Mouse (Mus musculus): Measurements from ENCODE around the gene Prrg3. TPM values are rescaled to one million over a fixed set of nuclear protein-coding genes. Genes with fewer than 3 reads are reported as not detected.
"Not testable (repeated sequence)": the region's sequence is repeated elsewhere in the genome, so short reads cannot be mapped to it uniquely, and the experiment has no call there.

Prrg3 gene
- polyA plus RNA-seq (2016; fragmentation: Nextera tagmentation; extraction: Ambion mirVana): 7.1 and 7.6 TPM in 2 replicates

DNA sequence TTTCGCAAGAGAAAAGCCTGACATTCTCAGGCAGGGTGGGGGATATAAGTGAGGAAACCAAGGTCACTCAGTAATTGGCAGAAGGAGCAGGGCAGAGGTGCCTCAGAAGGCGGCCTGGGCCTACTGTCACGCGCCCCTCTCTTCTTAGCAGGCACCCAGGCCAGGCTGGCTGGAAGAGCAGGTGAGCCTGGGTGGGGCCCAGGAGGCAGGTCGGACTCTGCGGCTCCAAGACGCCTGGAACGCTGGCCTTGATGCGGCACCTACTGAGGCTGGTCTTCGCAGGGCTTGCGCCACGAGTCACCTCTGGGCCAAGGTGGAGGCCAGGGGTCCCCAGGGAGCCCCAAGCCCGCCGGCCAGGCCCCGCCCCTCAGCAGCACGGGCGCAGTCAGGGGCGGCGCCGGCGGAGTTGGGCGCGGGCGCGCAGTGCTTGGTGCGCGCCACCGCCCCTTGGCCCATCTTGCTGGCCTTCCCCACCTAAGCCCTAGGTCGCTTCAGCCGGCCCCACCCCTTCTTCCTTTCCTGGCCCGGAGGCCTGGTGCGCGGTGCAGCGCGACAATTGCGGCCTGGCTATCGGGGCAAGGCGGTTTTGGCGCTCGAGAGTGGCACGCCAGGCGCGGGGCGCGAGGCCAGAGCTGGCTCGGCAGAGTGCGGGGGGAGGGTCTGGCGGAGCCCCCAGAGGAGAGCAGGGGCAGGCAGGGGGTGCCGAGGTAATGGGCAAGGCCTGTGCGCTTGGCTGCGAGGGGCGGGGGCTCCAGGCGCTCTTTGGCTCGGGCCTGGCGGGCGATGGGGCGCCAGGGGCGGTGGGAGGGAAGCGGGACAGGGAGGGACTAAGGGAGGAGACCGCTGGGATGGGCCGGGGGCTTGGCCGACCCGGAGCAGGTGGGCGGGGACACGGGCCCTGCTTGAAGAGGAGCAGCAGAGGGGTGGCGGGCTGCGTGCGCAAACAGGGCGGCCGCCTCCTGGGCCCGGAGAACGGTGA lies at the start of gene Prrg3:
Prrg3 (plus strand) TSS at position 552 of the 979 bp plus-strand sequence.
- Histone ChIP-seq H3K36me3 (replicated peaks) (no peaks in the 10 kb centered on the region; the same call in 1 of the 2 replicates), H3K9me3 (no peaks in the 10 kb centered on the region), H3K4me1 (peaks cover 9% of the 10 kb centered on the region), H3K27me3 (ENCODE audit: poor library complexity, severe bottlenecking) (peaks cover 46% of the 10 kb centered on the region), H3K4me3 (peak within 1 kb of the TSS; percentile 64), H3K27ac (peak within 1 kb of the TSS; percentile 88)
- DNase-seq (ENCODE audit: extremely low spot score, low spot score): peak; percentile 64
- WGBS: 25% methylated on average over 65 of the region's 72 CpGs

DNA sequence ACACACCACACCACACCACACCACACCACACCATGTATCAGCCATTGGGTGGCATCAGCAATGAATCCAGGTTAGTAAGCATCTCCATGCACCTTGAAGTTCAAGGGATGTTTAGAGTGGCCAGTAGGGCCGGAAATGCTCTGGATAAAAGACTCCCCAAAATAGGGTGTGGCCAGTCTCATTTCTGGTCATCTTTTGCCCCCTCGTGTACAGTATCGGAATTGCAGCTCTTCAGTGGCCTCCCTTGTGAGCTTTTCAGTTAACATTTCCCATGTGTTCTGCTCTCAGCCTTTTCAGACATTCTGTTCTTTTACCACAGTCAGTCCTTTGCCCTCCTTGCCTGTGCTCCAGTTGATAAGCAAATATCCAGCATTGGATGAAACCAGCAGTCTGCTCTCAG lies 15.8 kb upstream of the Prrg3 start:
- DNase-seq (ENCODE audit: extremely low spot score, low spot score): peak; percentile 24
- Histone ChIP-seq H3K27ac (no peak overlapping the region), H3K27me3 (ENCODE audit: poor library complexity, severe bottlenecking) (peaks cover 22% of the 10 kb centered on the region), H3K4me3 (no peak overlapping the region), H3K4me1 (no peaks in the 10 kb centered on the region), H3K36me3 (replicated peaks) (no peaks in the 10 kb centered on the region), H3K9me3 (no peaks in the 10 kb centered on the region)
- WGBS: 15% methylated on average over 3 of the region's 3 CpGs

DNA sequence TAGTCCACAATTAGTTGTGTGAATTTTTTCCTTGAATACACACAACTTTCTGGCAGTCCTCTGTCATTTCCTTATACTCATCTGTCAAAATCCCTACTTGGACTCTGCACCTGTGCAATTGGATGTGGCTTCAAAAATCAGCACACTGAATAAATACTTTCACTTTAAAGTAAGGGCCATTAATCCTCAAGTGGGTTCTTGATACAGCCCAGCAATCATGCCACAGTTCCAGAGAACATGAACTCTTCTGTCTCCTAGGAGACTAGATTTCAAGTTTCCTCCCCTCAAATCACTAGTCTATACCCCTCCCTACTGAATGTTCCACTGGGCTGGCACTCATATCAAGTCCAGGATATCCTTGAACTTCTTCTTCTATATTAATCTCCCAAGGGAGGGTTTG lies 4.1 kb upstream of the Prrg3 start:
- Histone ChIP-seq H3K4me1 (peaks cover 5% of the 10 kb centered on the region), H3K36me3 (replicated peaks) (no peaks in the 10 kb centered on the region), H3K27ac (no peak overlapping the region), H3K27me3 (ENCODE audit: poor library complexity, severe bottlenecking) (peaks cover 42% of the 10 kb centered on the region), H3K9me3 (no peaks in the 10 kb centered on the region), H3K4me3 (no peak overlapping the region)
- DNase-seq (ENCODE audit: extremely low spot score, low spot score): no peak

DNA sequence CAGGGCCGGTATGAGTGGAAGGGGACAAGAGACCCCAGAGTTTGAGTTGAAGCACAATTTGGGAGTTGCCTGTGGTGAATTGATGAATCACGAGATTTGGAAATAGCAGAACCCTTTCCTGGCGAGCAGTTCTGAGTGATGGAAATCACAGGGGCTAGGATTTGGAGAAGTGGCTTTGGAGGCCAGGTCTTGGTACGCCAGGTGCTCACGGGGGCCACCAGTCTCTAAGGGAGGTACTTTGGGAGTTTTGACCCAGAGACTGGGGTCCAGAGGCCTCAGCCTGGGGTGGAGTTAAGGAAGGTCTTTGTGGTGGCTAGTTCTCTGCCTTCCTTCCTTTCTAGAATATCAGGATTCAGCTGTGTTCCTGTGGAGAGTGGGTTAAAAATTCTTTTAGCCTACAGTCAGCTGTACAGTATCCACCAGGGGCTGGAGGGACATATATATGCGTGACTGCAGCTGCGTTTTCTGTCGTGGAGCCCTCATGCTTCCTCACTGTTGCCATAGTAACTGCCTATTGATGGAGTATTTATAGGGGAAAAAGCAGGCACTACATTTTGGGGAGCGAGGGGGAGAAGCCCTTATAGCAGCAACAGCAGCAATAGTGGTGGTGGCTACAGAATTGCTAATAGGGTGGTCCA lies 970 bp downstream of the Prrg3 start:
- peak overlapping the region; percentile 88 for H3K27ac ChIP-seq
- no peaks in the 10 kb centered on the region; the same call in 1 of the 2 replicates for H3K36me3 ChIP-seq (replicated peaks)
- 35% methylated on average over 9 of the region's 9 CpGs for WGBS
- no peak for DNase-seq (ENCODE audit: extremely low spot score, low spot score)
- H3K4me1 ChIP-seq: peaks cover 9% of the 10 kb centered on the region
- no peaks in the 10 kb centered on the region for H3K9me3 ChIP-seq
- H3K4me3 ChIP-seq: peak overlapping the region; percentile 64
- H3K27me3 ChIP-seq (ENCODE audit: poor library complexity, severe bottlenecking): peaks cover 46% of the 10 kb centered on the region

DNA sequence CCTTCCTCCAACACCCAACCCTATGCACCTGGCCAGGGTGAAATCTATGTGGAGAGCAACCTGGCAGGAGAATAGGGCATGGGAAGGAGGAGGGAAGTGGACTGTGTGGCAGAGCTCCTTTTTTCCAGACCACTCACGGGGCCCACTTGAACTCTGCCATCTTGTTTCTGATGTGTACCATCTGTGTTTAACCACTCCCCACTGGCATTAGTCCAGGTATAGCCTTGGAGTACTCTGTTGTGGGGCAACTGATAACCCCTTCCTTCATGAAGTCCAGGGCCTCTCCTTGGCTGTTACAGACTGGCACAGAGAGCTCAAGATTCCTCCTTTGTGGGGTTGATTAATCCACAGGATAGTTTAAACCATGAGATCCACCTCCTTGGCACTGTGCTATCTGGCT lies 5.8 kb downstream of the Prrg3 start:
- Histone ChIP-seq H3K4me1 (peaks cover 6% of the 10 kb centered on the region), H3K27ac (no peak overlapping the region), H3K9me3 (no peaks in the 10 kb centered on the region), H3K4me3 (no peak overlapping the region), H3K36me3 (replicated peaks) (no peaks in the 10 kb centered on the region; the same call in 1 of the 2 replicates), H3K27me3 (ENCODE audit: poor library complexity, severe bottlenecking) (peaks cover 23% of the 10 kb centered on the region)
- DNase-seq (ENCODE audit: extremely low spot score, low spot score): no peak
- WGBS: 89% methylated on average over 1 of the region's 1 CpGs

DNA sequence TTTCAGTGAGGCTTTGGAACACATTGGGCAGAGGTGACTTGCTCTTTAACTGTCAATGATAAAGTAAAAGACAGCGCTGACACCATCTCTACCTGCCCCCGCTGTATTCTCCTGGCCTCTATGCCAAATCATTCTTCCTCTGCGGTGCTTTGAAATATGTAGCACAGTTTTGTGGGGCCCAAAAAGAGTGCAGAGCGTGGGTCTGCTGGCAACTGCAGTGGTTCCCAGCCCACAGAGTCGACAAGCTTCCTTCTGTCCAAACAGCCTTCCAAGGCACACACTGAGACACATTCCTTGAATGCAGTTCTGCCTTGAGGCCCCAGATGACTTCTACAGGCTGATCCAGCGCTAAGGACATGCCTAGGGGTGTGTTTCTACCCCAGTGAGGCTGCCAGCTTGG lies 6.4 kb downstream of the Prrg3 start:
- peaks cover 17% of the 10 kb centered on the region for H3K27me3 ChIP-seq (ENCODE audit: poor library complexity, severe bottlenecking)
- no peak overlapping the region for H3K4me3 ChIP-seq
- peaks cover under 1% of the 10 kb centered on the region for H3K4me1 ChIP-seq
- no peaks in the 10 kb centered on the region; the same call in 1 of the 2 replicates for H3K36me3 ChIP-seq (replicated peaks)
- DNase-seq (ENCODE audit: extremely low spot score, low spot score): no peak
- H3K27ac ChIP-seq: no peak overlapping the region
- WGBS: 78% methylated on average over 6 of the region's 6 CpGs
- no peaks in the 10 kb centered on the region for H3K9me3 ChIP-seq

DNA sequence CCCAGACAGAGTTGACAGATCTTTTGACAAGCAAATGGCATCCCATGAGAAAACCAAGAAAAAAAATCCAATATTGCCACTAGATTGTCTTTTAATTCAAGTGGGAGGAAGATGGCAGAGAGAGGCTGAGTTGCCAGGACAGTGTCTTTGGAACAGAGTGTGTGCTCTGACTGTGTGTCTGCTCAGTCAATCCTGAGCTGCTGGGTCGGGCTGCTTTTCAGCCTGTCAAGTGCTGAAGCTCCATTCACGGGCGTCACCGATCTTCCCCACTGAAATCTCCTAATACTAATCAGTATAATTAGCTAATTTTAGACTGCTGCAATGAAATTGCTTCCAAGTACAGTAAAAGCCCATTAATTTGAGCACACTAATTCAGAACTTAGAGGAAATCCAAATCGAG lies 8.9 kb downstream of the Prrg3 start:
- DNase-seq (ENCODE audit: extremely low spot score, low spot score): no peak
- WGBS: 80% methylated on average over 5 of the region's 5 CpGs
- Histone ChIP-seq H3K27me3 (ENCODE audit: poor library complexity, severe bottlenecking) (peaks cover 17% of the 10 kb centered on the region), H3K4me3 (no peak overlapping the region), H3K4me1 (no peaks in the 10 kb centered on the region), H3K27ac (no peak overlapping the region), H3K9me3 (no peaks in the 10 kb centered on the region), H3K36me3 (replicated peaks) (no peaks in the 10 kb centered on the region; the same call in 1 of the 2 replicates)

DNA sequence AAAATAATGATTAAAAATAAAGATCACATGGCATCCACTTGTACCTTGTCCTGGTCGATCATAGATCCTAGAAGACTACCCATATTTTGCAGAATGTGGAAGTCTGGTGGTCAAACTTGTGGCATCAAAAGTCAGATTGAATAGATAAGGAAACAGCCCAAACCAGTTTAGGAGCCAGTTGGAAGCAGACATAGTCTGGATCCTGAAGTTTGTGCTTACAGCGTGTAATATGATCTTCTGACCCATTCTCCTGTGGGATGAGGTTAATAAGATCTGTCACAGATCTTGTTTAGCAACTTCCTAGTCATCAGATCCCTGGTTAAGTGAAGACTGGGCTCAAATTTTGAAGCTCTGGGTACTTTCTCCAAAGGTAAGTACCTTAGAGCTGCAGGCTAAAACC lies 10.3 kb downstream of the Prrg3 start, which contains the start of gene Fate1:
Fate1 (plus strand) TSS at position 301 of the 400 bp plus-strand sequence.
- Histone ChIP-seq H3K27me3 (ENCODE audit: poor library complexity, severe bottlenecking) (peaks cover 17% of the 10 kb centered on the region), H3K9me3 (no peaks in the 10 kb centered on the region), H3K4me3 (no peak within 1 kb of the TSS), H3K36me3 (replicated peaks) (no peaks in the 10 kb centered on the region), H3K27ac (no peak within 1 kb of the TSS), H3K4me1 (no peaks in the 10 kb centered on the region)
- no peak for DNase-seq (ENCODE audit: extremely low spot score, low spot score)
- WGBS: 85% methylated on average over 2 of the region's 2 CpGs

DNA sequence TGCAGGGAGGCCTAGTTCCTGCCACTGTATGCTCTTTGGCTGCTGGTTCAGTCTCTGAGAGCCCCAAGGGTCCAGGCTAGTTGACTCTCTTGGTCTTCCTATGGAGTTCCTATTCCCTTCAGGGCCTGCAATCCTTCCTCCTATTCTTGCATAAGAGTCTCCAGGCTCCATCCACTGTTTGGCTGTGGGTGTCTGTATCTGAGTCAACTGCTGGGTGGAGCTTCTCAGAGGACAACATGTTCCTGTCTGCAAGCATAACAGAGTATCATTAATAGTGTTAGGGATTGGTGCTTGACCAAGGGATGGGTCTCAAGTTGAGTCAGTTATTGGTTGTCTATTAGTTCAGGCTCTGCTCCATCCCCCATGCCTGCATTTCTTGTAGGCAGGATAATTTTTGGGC lies 15.3 kb downstream of the Prrg3 start:
- H3K9me3 ChIP-seq; H3K36me3 ChIP-seq (replicated peaks); H3K27me3 ChIP-seq (ENCODE audit: poor library complexity, severe bottlenecking); H3K27ac ChIP-seq; DNase-seq (ENCODE audit: extremely low spot score, low spot score); H3K4me1 ChIP-seq; H3K4me3 ChIP-seq: not testable (repeated sequence)

DNA sequence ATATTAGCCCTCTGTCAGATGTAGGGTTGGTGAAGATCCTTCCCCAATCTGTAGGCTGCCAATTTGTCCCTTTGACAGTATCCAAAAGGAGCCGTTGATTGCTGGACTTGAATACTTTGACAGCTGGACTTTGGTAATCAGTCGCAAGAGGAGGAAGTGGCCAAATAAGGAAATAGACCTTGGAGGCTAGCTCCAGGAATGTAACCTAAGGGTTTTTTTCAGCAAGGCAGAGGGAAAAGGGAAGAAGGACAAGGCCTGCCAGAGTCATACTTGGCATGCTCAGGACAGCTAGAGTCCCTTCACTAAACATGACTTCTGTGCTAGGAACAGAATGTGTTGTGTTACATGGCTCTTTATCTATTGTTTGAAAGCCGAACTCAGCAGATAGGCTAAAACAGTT lies 18.0 kb downstream of the Prrg3 start:
- Histone ChIP-seq H3K36me3 (replicated peaks) (no peaks in the 10 kb centered on the region), H3K4me3 (no peak overlapping the region), H3K27me3 (ENCODE audit: poor library complexity, severe bottlenecking) (no peaks in the 10 kb centered on the region), H3K9me3 (no peaks in the 10 kb centered on the region), H3K4me1 (no peaks in the 10 kb centered on the region), H3K27ac (no peak overlapping the region)
- WGBS: 80% methylated on average over 3 of the region's 3 CpGs
- no peak for DNase-seq (ENCODE audit: extremely low spot score, low spot score)

DNA sequence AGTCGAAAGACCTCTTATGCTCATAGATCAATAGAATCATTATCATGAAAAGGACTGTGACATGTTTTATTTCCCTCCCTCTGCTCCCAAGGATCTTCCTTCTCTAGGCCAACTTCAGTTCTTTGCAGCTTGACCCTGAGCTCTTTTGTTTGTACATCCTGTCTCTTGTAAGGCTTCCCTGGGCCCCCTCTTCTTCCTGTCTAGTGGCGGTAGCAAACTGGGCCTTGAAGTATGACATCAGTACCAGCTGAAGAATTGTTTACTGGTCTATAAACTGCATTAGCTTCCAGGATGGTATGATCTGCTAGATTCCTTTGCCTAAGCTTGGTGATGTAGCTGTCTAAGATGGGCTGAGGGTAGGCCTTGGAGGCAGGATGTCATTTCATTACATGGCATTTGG lies 18.9 kb downstream of the Prrg3 start:
- Histone ChIP-seq H3K9me3 (no peaks in the 10 kb centered on the region), H3K27me3 (ENCODE audit: poor library complexity, severe bottlenecking) (no peaks in the 10 kb centered on the region), H3K4me1 (no peaks in the 10 kb centered on the region), H3K36me3 (replicated peaks) (no peaks in the 10 kb centered on the region), H3K27ac (no peak overlapping the region), H3K4me3 (no peak overlapping the region)
- whole genome bisulfite sequencing: 72% methylated on average over 2 of the region's 2 CpGs
- DNase-seq (ENCODE audit: extremely low spot score, low spot score): no peak

DNA sequence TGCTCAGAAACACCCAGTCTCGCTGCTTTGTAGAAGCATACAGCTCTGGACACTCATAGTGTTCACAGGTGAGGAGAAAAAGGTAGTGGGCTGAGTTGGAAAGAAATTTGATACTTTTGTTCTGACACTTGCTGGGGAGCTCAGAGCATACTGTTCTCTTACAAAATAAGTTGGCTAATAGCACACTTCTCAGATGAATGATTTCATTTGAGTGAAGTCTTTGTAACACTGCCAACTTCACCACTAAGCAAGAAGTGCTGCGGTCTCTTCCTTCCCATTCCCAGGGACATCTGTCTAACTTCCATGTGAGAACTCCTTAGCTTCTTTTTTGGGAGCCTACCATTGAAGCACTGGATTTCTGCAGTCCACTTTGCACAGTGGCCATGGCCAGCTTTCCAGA lies 20.8 kb downstream of the Prrg3 start:
- Histone ChIP-seq H3K36me3 (replicated peaks) (no peaks in the 10 kb centered on the region), H3K27ac (no peak overlapping the region), H3K4me1 (no peaks in the 10 kb centered on the region), H3K9me3 (no peaks in the 10 kb centered on the region), H3K27me3 (ENCODE audit: poor library complexity, severe bottlenecking) (no peaks in the 10 kb centered on the region), H3K4me3 (no peak overlapping the region)
- WGBS: 87% methylated on average over 2 of the region's 2 CpGs
- no peak for DNase-seq (ENCODE audit: extremely low spot score, low spot score)

DNA sequence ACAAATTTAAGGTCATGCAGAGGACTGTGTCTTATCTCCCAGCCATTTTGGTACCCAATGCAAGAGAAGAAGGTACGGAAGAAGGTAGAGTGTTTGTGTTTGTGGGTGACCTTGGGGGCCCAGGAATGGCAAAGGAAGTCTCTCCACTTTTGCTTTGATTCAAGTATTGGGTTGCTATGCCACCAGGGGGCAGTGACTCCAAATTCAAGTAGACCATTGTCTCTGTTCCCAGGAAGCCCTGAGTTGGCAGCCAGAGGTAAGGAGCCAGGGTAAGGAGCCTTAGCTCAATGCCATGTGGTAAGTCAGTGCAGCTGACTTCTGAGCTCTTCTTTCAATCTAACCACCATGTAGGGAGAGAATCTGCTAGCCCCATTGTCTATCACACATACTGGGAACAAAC lies 21.4 kb downstream of the Prrg3 start:
- H3K36me3 ChIP-seq (replicated peaks): no peaks in the 10 kb centered on the region
- H3K27me3 ChIP-seq (ENCODE audit: poor library complexity, severe bottlenecking): no peaks in the 10 kb centered on the region
- 91% methylated on average over 1 of the region's 1 CpGs for WGBS
- H3K27ac ChIP-seq: no peak overlapping the region
- no peaks in the 10 kb centered on the region for H3K9me3 ChIP-seq
- no peak for DNase-seq (ENCODE audit: extremely low spot score, low spot score)
- no peaks in the 10 kb centered on the region for H3K4me1 ChIP-seq
- H3K4me3 ChIP-seq: no peak overlapping the region
